Comparison of ENCODE assay signal across 22 mouse cellular contexts in genomic region chr4:107995727-107996126, GRCm38 (mm10). TPM values are rescaled to one million over a fixed set of nuclear protein-coding genes. Genes with fewer than 3 reads are reported as not detected.
DNase-seq lines count a peak whose midpoint lies in the region; ATAC-seq lines count a peak whose summit lies in the region.
"Had no signal": no experiment of that assay in that cellular context is flagged by ENCODE, and none has a peak within 500 bp of the region (broad histone marks: within the 10 kb centered on the region; RNA-seq: fewer than 3 reads in every experiment).

No protein-coding gene starts in this region.

- no peaks in the 10 kb centered on the region for H3K9me3 ChIP-seq in heart, embryonic 16.5 days (replicated peaks; ENCODE audit: control insufficient read depth, low read length)
- H3K9me3 ChIP-seq in embryonic facial prominence, embryonic 13.5 days, result no peaks in the 10 kb centered on the region
- no peaks in the 10 kb centered on the region for H3K9me3 ChIP-seq in embryonic facial prominence, embryonic 15.5 days (replicated peaks)
- H3K9me3 ChIP-seq in stomach, embryonic 15.5 days, result no peaks in the 10 kb centered on the region
- H3K9me3 ChIP-seq: forebrain, embryonic 12.5 days had no signal

- no peak overlapping the region for H3K4me2 ChIP-seq in heart, embryonic 16.5 days (ENCODE audit: low read depth, low read length)
- no peak overlapping the region for H3K4me2 ChIP-seq in embryonic facial prominence, embryonic 13.5 days
- H3K4me2 ChIP-seq in embryonic facial prominence, embryonic 15.5 days (replicated peaks), result no peak overlapping the region
- no peak overlapping the region for H3K4me2 ChIP-seq in stomach, embryonic 15.5 days
- H3K4me2 ChIP-seq: forebrain, embryonic 12.5 days; heart, embryonic 12.5 days; hindbrain, embryonic 13.5 days had no signal

- H3K27me3 ChIP-seq in heart, embryonic 16.5 days (ENCODE audit: control insufficient read depth, insufficient read depth, low read length), result no peaks in the 10 kb centered on the region
- H3K27me3 ChIP-seq in embryonic facial prominence, embryonic 13.5 days, result 0 out of 2 replicates have a peak, but pooled peaks cover under 1% of the 10 kb centered on the region
- H3K27me3 ChIP-seq in embryonic facial prominence, embryonic 15.5 days, result no peaks in the 10 kb centered on the region
- 0 out of 2 replicates have a peak, but pooled peaks cover 6% of the 10 kb centered on the region for H3K27me3 ChIP-seq in stomach, embryonic 15.5 days (replicated peaks)
- H3K27me3 ChIP-seq: hindbrain, embryonic 13.5 days; Patski had no signal

- H3K4me3 ChIP-seq in heart, embryonic 16.5 days (ENCODE audit: low read length), result no peak overlapping the region
- no peak overlapping the region for H3K4me3 ChIP-seq in embryonic facial prominence, embryonic 13.5 days
- no peak overlapping the region for H3K4me3 ChIP-seq in embryonic facial prominence, embryonic 15.5 days (replicated peaks)
- no peak overlapping the region for H3K4me3 ChIP-seq in stomach, embryonic 15.5 days (replicated peaks)
- H3K4me3 ChIP-seq: forebrain, embryonic 12.5 days; gastrocnemius, adult 2 months; heart, embryonic 12.5 days; hindbrain, embryonic 13.5 days had no signal

- WGBS in heart, embryonic 16.5 days, result 76% methylated on average over 6 of the region's 6 CpGs
- 81% methylated on average over 6 of the region's 6 CpGs for WGBS in embryonic facial prominence, embryonic 13.5 days
- WGBS in embryonic facial prominence, embryonic 15.5 days, result 75% methylated on average over 6 of the region's 6 CpGs
- 79% methylated on average over 6 of the region's 6 CpGs for WGBS in stomach, embryonic 15.5 days

- no peak overlapping the region for H3K9ac ChIP-seq in heart, embryonic 16.5 days (ENCODE audit: low read length)
- H3K9ac ChIP-seq in embryonic facial prominence, embryonic 13.5 days, result 0 out of 2 replicates have a peak overlapping the region, but pooled peaks have one; percentile 16
- H3K9ac ChIP-seq in embryonic facial prominence, embryonic 15.5 days, result no peak overlapping the region
- H3K9ac ChIP-seq in stomach, embryonic 15.5 days, result no peak overlapping the region
- H3K9ac ChIP-seq: forebrain, embryonic 12.5 days; heart, embryonic 12.5 days; hindbrain, embryonic 13.5 days had no signal

- intact Hi-C loops in heart, postnatal 10 days (cut with DNase I), result no loop called here

- ATAC-seq in heart, embryonic 16.5 days (replicated peaks; ENCODE audit: extremely low read depth, insufficient read depth, low FRiP score), result 0 out of 2 replicates have a peak, but pooled peaks have one; percentile 12
- ATAC-seq in embryonic facial prominence, embryonic 13.5 days (ENCODE audit: insufficient number of reproducible peaks, insufficient read depth, low FRiP score, low TSS enrichment, low read depth), result no peak
- no peak for ATAC-seq in embryonic facial prominence, embryonic 15.5 days (ENCODE audit: insufficient number of reproducible peaks, low FRiP score, low TSS enrichment, low read depth)
- no peak for ATAC-seq in stomach, embryonic 15.5 days (ENCODE audit: insufficient read depth, low FRiP score, low read depth)
- ATAC-seq: activated CD4-positive, CD25-positive, alpha-beta regulatory T cell, adult 4 months; hindbrain, postnatal 0 days; Patski had no signal

- DNase-seq in heart, postnatal 10 days, result no peak
- no peak for DNase-seq in thymus, postnatal 4 days
- no peak for DNase-seq in cerebellum, adult 11-12 months
- DNase-seq: adrenal gland, postnatal 25 days; cerebellum, adult 2 months; embryo, embryonic 11 days; gastrocnemius, adult 2 months; gastrocnemius, postnatal 25 days had no signal

- H3K4me1 ChIP-seq in heart, embryonic 16.5 days (ENCODE audit: control insufficient read depth, insufficient read depth, low read length), result peaks cover 8% of the 10 kb centered on the region
- peaks cover 27% of the 10 kb centered on the region for H3K4me1 ChIP-seq in embryonic facial prominence, embryonic 13.5 days
- H3K4me1 ChIP-seq in embryonic facial prominence, embryonic 15.5 days, result peaks cover 16% of the 10 kb centered on the region
- H3K4me1 ChIP-seq in stomach, embryonic 15.5 days, result no peaks in the 10 kb centered on the region; the same call in 1 of the 2 replicates

- no peaks in the 10 kb centered on the region for H3K36me3 ChIP-seq in heart, embryonic 16.5 days (ENCODE audit: control insufficient read depth, insufficient read depth)
- H3K36me3 ChIP-seq in embryonic facial prominence, embryonic 13.5 days, result no peaks in the 10 kb centered on the region
- H3K36me3 ChIP-seq in embryonic facial prominence, embryonic 15.5 days, result no peaks in the 10 kb centered on the region
- H3K36me3 ChIP-seq in stomach, embryonic 15.5 days, result no peaks in the 10 kb centered on the region
- H3K36me3 ChIP-seq: forebrain, embryonic 12.5 days; heart, embryonic 12.5 days; hindbrain, embryonic 13.5 days had no signal

- H3K27ac ChIP-seq in heart, embryonic 16.5 days (ENCODE audit: low read length), result no peak overlapping the region
- peak overlapping the region; percentile 77 for H3K27ac ChIP-seq in embryonic facial prominence, embryonic 13.5 days
- peak overlapping the region; percentile 70 for H3K27ac ChIP-seq in embryonic facial prominence, embryonic 15.5 days (replicated peaks)
- peak overlapping the region; percentile 57; the same call in 1 of the 2 replicates for H3K27ac ChIP-seq in stomach, embryonic 15.5 days
- H3K27ac ChIP-seq: forebrain, embryonic 12.5 days; gastrocnemius, adult 2 months; hindbrain, embryonic 13.5 days; hindbrain, postnatal 0 days had no signal

RNA-seq across cellular contexts. Expression of gene Slc1a7, which starts 27.6 kb away (rescaled TPM):
- 0.05 TPM in 1 of 2 replicates, not detected in the other for polyA plus RNA-seq in heart, embryonic 16.5 days (2015; fragmentation: Nextera tagmentation; extraction: Ambion mirVana)
- under 1 TPM in 1 of 2 experiments, not detected in 1; 0.10 TPM for total RNA-seq in heart, postnatal 10 days (2021)
- not detected in 2 replicates for polyA plus RNA-seq in embryonic facial prominence, embryonic 13.5 days (2015; fragmentation: Nextera tagmentation; extraction: Ambion mirVana)
- polyA plus RNA-seq in embryonic facial prominence, embryonic 15.5 days (2015; fragmentation: Nextera tagmentation; extraction: Ambion mirVana), result 0.12 and 0.16 TPM in 2 replicates
- polyA plus RNA-seq in stomach, embryonic 15.5 days (2015; fragmentation: Nextera tagmentation; extraction: Ambion mirVana), result 0.08 and 0.21 TPM in 2 replicates
- total RNA-seq: CH12.LX; common myeloid progenitor, adult 5-6 weeks; granulocyte monocyte progenitor cell, adult 5-6 weeks; hematopoietic stem cell, adult 5-6 weeks; hindbrain, postnatal 0 days had no signal
- polyA plus RNA-seq: forebrain, embryonic 12.5 days; heart, embryonic 12.5 days; hindbrain, embryonic 13.5 days had no signal
